Mouse (Mus musculus) left cerebral cortex, adult 18-20 months (tissue): Measurements from ENCODE around the gene Sh3bgrl2. TPM values are rescaled to one million over a fixed set of nuclear protein-coding genes. Genes with fewer than 3 reads are reported as not detected.

ENCODE experiments used
- DNase-seq, 2 experiments: peaks; one replicate each; pipeline ENCODE4 v3.0.0; 2021 to 2022; ENCODE audit warnings: low spot score in 2 of 2, mixed read lengths in 1 of 2
- total RNA-seq, 2 experiments: library from RNA; stranded (reverse); gene quantifications; 2 replicates each; pipeline ENCODE4 v1.2.3; 2021

The Sh3bgrl2 gene
- total RNA-seq, 2 experiments from 2014 or later: 29.8 to 33.1 TPM

DNA sequence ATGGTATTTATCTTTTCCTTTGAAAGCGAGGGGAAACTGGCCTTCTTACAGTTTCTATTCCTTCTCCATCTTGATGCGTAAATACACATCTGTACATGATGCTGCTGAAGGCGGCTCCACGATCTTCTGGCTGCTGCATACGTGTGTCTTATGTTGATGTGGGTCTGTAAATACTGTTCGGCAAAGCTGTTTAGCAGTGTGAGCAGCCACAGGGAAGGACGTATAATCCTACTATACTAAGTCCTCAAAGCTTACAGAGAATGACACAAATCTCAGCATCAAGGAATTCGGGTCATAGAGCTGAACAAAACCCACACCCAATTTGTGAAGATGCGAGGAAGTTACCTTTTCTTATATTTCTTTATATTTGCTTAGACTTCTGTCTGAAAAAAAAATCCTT is 39.0 kb downstream of the Sh3bgrl2 start:
- DNase-seq: no peak

DNA sequence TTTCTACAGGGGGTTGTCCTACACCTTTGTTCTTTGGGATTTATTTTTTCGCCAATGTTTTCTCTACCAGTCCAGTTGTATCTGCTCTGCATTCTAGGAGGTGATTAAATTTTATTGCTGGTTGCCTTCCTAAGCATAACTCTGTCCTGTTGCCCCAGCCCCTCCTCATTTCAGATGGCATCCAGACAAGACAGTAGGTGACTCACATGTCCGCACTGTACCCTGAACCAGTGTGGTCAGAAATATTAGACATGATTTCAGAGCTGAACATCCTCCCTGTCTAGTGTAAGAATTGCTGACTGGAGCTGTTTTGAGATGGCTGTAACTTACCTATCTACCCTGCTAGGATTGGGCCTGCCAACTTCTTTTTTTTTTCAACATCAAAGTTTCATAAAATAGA is 40.9 kb downstream of the Sh3bgrl2 start:
- no peak for DNase-seq

DNA sequence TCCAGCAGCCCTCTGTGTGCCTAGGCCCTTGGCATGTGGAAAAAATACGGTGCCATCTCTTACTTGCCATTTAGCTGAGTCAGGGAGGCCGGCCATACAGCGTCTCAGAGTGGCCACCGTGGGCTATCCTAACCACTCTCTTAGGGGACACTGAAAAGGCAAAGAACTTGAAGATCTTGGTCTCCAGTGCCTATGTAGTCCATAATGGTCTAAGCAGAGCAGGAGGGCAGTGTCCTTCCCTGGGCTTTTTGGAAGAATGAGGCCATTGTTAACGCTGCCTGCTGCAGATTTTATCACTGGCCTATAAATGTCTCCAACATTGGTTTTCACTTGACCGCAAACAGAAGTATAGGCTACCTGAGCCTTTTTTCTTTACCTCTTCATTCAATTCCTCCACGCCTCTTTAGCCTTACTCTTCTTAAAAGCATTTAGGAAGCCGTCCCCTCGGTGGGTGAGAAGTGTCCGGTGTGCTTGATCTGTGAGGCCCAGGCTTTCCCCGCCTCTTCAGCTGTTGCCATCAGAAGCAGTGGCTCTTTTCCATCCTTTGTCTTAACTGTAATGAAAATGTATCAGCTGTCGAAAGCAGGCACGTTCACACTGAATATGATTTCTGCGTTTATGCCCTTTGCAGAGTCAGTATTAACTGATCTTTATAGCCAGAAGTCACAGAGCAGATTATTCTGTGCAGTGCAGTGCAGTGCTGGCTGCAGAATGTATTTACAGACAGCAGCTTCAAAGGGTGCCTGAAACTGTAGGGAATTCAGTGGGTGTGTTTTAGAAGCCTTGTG is 41.7 kb downstream of the Sh3bgrl2 start:
- no peak for DNase-seq

DNA sequence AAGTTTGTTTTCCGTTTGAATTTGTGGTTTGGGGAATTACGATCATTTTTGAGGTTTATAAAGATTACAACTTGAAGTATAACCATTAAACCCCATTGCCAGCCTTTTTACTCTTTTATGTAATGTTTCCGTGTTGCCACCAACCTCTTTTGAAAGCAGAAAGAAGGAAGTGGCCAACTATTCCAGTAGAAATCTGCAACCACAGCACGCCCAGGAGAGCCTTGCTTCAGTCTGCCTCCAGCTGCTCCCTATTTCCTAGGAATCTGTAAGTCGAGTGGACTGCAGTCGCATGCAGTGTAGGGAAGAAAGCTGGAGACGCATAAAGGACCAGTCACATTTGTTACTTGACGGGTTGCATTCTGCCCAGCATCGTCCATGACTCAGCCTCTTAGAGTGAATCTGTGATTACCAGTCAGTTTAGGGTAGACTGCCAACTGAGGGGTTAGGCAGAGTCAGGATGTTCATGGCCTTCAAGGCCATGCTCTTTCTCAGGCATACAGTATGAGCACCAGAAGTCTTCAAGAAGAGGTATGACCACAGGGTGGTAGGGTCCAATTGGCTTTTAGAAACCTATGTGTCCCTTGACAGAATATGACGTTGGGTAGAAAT is 43.8 kb downstream of the Sh3bgrl2 start:
- DNase-seq: no peak

DNA sequence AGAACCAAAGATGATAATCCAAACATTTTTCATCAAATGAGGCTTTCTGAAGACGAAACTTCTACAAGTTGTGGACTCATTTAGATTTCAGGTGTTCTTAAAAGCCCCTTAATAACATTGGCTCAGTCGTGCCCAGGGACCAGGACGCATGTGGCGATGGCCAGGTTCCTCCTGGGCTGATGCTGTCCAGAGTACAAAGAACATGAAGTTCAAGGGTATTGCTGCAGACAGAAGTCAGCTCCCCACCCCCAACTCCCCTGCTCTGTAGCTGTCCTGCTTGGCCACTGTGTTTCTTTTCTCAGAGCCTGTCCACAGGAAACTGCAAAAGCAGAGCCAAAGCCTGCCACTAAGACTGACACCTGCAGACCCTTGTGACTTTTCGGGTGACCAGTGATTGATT is 45.7 kb downstream of the Sh3bgrl2 start:
- DNase-seq: no peak

GRCm38 (mm10) chr9:83596132-83596531 is 48.0 kb downstream of the Sh3bgrl2 start:
- peak; percentile 80 to 82 for DNase-seq

- DNase-seq: no peak
Observed at GRCm38 (mm10) chr9:83596646-83597481, 48.7 kb downstream of the Sh3bgrl2 start.

DNA sequence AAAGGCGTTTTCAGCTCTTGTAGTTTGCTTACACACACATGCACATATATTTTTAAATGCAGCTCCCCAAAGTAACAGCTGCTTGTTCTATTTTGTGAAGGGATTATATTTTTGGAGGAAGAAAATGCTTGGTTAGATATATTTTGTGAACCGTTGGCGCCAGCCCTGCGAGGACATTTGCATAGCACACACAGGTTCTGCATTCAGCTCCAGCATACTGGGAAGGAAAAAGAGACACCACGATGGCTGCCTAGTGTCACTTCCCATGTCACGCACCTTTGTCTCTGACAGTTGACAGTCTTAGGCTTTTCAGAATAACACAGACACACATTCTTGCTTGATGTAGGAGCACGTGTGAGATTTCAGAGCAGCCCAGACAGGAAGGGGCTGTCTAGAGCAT is 49.9 kb downstream of the Sh3bgrl2 start:
- peak in 1 of 2 experiments; percentile 43 for DNase-seq

GRCm38 (mm10) chr9:83599505-83599904 is 51.4 kb downstream of the Sh3bgrl2 start:
- no peak for DNase-seq

DNA sequence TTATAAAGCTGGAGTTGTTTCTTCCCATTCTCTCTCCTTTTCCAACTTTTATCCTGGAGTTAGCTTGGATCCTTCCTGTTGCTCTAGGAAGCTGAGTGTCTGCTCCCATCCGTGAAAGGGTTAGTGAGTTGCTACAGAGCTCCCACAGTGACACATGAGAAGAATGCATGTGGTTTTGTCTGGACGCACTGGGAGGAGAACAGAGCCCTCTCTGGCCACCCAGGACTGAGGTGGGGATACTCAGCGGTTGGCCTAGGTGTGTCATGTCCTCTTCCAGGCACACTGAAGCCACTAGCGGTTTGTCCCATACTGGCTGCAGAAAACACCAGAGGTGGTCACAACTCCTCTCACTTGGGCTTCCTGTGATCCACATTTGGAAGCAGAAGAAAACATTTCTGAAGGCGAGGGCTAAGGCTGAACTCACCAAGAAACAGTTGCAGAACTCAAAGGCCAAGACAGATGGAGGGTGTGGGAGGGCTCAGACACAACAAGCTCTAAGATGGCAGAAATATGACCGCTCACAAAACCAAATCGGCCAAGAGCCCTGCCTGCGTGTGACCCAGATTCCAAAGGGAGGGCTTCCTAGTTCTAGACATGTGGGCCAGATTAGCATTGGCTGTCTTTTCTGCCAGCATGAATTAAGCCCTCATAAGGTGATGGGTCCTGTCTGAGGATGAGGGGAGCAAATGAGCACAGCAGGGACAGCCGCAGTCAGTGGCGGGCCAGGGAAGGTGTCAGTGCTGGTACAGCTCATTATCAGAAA is 52.3 kb downstream of the Sh3bgrl2 start:
- peak; percentile 51 to 70 for DNase-seq

DNA sequence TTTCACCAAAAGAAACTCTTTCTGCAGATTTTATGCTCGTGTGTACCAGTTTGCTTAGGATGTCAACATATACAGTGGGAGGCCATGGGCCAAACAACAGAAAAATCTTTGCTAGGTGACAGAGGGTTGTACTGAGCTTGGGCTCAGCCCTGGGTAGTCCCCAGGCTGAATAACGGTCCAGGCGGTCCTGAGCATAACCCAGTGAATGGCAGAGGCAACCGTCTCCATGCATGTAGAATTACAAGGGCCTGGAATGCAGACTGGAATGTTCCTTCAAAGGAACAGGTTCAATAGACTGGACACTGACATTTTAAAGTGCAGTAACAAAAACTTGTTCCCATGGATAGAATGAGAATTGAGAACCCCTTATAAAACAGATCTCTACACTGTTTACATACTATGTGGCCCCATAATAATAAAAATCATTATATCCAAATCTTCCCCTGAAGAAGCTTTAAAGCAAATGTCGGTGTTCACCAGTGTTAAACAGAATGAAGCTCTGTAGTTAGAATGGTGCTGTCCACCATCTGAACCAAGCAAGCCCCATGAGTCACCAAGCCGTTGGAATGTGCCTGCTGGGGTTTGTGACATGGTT is 54.1 kb downstream of the Sh3bgrl2 start:
- no peak for DNase-seq

- DNase-seq: no peak
Observed at GRCm38 (mm10) chr9:83603159-83603558, 55.0 kb downstream of the Sh3bgrl2 start.

DNA sequence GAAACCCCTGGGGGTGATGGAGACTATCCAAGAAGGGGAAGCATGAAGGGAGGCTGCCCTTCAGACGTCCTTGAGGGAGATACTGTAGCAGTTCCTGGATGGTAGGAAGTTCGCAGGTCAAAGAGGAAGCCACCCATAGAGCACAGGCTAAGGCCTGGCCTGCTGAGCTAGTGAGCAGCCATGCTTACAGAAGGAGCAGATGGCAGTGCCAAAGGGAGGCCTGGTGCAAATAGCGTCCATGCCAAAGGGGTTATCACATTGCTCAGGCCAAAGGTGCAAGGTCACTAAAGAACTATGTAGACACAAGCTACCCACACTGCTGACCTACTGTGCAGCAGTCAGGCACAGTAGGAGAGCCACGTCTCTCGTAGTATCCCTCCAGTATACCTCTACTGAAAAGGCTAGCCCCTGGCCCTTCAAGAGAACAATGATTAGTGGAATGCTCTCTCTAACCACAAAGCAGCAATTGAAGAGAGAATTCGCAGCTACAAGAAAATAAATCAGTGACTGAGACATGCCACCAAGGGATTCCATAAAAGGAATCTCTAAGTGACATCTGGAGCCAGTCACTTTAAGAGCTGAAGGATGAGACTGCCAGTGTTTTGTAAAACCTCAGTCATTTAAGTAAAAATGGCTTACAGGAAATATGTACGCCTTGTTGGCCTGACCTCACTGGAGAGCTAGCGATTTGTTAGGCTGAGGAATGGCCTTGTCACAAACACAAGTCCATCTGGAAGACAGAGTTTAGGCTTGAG is 57.9 kb downstream of the Sh3bgrl2 start:
- DNase-seq: no peak

DNA sequence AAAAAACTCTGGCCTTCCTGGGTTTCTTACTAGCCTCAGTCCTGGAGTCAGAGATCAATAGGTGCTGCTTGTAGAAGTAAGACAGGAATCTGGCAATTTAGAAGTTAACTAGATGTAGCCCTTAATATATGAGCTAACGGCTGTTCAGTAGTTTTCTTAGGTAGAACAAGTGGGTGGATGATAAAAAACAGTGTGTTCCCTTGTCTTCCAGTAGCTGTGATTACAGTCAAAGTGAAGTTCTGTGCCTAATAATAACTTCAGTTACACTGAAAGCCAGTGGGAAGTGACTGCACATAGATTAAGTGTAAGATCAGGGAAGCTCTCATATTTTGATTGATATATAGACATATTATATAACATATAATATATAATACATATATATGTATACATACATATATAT is 60.0 kb downstream of the Sh3bgrl2 start:
- no peak for DNase-seq

DNA sequence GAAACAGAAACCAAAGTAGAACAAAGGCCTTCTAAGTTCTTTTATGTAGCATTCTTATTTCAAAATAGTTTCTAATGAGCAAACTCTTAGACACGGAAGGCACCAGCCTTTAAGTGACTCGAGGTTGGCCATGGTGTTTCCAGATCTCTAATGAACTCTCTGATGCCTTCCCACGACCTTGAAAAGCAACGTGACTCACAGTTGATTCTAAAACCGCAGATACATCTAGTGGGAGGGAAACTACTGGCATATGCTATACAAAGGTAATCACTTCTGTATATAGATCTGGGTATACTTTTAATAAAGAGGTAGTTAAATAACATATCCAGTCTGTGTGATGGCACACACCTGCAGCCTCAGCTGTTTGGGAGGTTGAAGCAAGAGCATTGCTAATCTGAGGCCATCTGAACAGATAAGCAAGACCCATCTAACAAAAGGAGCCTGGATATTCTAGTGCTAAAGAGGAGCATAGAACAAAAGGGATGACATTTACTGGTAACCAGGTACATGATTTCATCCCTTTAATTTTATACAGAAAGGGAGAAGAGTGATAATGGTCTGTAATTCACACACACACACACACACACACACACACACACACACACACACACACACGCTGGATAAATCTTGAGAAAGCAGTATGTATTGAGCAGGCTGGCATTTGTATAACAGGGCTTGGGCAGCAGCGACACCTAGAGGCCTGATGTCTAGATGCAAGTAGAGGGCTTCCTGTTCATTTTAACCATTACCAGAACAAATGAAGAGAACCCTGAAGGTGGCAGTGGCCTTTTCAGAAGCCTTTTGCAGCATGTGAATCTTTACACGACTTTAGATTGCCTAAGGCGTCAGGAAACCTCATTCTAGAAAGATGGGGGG is 61.5 kb downstream of the Sh3bgrl2 start:
- DNase-seq: peak; percentile 82 to 87

DNA sequence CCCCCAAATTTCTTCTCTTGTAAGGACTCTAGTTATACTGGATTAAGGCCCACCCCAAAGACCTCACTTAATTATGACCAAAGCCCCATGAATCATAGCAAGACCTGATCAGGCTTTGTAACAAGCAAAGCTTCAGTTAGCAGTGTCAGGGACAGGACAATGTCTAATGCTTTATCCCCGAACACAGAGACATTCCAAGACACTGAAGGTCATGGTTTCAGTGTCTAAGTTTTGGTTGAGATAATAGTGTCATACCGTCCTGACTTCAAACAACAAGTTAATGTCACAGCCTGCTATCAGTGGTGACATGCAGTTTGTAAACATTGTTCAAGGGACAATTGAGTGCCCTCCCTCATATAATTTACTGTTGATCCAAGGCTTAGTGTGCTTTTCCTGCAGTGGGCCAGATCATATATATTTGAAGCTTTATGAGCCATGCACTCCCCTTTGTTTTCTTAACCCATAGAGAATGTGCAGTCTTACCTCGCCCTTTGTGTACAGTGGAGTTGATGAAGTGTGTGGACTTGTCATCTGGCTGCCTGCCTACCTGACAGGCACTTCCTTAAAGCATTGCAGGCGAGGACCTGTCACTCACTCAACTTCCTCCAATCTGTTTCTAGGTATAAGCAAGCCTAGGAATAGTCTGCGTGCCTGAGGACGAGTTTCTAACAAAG is 67.9 kb downstream of the Sh3bgrl2 start:
- DNase-seq: no peak

DNA sequence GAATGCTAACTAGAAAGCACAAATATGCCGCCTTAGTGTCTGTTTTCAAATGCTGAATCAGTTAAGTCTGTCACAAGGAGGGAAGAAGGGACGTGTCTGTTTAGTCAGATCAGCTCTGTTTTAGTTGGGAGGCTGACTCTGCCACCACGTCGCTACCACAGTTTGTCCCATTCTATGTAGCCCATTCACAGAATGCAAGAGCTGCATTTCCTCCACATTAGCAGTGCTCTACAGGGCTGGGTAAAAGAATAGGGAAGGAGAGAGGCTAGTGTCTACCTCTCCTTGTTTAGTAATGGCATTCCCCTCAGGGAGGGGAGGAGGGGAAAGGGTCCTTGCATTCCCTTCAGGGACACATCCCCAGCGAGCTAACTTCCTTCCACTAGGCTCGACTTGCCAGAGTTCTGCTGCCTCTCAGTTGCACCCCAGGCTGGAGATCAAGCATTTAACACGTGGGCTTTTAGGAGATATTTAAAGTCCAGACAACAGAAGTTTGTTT is 68.5 kb downstream of the Sh3bgrl2 start:
- DNase-seq: no peak

DNA sequence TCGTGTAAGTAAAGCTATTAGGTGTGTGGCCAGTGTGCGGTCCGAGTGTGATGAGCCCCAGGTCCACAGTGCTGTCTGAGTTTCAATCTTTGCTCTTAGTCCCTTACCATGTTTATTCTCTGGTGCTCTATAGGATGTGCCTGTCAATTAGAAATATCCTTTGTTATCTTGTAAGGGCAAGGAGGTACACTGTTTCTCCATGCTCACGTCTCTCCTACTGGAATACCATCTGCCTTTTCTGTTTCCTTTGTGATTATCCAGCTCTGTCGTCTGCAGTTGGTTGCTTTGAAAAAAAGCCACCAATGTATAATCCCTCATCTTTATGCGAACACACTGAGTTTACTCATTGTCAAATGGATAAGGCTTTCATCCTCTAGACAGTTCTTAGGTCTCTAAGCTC is 75.3 kb downstream of the Sh3bgrl2 start:
- no peak for DNase-seq
